Mouse (Mus musculus): ENCODE measurements at regions not wholly inside any gene's neighbourhood (a gene's known extent, or its start where the extent isn't known, plus 50 kb on each side); places are given as distances from the start of the nearest gene placed in this dataset.

DNA sequence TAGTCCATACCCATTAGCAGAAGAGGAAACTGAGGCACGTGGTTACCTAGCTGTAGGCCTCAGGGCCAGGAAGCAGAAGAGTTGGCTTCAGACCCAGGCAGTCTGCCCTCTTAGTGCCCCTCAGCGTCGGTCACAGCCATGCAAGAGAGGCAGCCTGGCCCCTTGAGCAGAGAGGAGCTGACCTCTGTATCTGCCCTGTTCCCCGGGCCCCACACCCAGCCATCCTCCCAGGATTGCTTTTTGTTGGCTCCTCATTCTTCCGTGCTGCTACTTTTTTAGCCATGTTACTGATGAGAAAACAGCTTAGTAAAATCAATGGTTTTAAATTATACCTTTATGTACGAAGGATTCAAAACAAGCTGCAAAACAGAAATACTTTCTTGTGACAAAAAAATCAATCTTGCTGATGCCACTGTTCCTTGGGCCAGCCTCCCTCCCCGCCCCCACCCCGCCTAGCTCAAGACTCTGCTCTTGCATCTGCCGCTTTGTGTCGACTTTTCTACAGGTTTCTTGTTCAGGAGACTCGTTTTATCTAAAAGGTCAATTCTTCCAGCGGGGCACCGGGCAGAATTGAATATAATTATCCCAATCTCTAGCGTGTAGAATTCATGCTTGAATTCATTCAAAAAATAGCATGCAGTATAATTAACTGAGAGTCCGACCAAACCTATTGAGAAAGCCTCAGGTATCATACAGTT, 70.8 kb downstream of the Sall1 start:
- DNase-seq (ENCODE audit: low read depth, low spot score) = no peak

DNA sequence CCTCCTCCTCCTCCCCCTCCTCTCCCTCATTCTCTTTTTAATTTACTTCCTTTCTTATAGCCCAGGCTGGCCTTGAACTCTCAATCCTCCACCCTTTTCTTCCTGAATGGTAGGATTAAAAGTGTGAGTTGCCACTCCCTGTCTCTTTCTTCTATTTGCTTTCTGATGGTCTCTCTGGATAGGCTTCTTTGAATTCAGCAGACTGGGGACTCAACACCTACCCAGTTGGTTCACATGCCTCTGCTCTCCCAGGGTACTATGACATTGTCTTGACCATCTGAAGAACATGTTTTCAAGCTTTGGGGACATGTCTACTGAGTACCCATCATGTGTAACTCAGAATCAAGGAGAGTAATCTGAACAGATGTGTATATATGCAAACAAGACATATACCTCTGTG, 85.1 kb downstream of the Sall1 start:
- no peak for DNase-seq (ENCODE audit: low read depth, low spot score)

DNA sequence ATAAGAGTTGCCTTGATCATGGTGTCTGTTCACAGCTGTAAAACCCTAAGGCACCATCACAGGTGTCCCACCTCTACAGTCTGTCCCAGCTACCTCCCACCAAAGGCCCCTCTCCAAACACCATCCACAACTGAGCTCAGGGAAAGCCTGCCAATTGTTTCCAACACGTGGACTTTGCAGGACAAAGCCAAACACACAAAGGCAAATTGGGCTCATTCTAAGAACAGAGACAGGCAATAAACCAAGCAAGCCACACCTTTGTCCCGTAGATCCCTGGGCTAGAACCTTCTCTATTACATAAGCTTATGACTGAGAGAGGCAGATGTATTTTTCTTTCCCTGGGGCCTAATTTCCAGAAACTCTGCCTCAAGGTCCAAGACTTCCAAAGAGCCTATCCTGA, 90.8 kb downstream of the Sall1 start:
- DNase-seq (ENCODE audit: low read depth, low spot score) = no peak

DNA sequence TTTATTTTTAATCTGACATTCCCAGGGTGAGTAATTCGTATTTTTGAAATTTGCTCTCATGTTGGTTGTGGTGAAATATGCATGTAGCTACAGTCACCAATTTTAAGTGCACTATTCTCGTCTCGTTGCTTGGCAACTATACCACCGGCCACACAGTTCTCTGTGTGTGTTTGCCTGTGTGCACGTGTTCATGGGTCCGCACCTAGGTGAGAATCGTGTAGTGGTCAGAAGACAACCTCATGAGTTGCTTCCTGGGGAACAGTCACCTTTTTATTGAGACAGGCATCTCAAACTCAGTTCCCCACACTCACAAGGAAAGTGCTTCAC, 92.2 kb downstream of the Sall1 start:
- DNase-seq (ENCODE audit: low read depth, low spot score) = no peak

DNA sequence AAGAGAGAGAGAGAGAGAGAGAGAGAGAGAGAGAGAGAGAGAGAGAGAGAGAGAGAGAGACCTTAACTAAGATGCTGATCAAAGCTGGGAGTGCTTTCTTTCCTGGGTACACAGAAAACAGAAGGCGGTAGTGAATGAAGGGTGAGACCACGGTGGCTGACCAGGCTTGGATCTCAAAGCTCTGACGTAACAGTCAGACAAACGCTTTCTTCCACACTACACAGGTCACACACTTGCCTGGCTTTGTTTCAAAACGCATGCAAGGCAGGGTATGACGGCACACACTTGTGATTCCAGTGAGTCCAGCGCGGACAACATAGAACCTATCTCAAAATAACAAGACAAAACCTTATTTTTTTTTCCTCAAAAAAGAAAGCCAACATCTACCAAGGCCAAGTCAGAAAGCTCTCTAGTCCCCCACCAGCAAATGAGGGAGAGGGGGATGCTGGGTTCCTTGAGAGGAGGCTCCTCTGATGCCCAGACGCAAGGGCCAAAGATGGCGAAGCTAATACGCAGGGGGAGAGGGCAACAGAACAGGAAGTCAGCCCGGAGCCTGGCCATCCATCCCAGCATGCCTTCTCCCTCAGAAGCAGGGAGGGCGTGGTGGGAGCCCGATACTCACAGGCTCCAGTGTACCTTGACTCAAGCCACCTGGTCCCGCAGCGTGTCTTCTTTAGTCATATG, 92.7 kb downstream of the Sall1 start:
- DNase-seq (ENCODE audit: low read depth, low spot score) = no peak

DNA sequence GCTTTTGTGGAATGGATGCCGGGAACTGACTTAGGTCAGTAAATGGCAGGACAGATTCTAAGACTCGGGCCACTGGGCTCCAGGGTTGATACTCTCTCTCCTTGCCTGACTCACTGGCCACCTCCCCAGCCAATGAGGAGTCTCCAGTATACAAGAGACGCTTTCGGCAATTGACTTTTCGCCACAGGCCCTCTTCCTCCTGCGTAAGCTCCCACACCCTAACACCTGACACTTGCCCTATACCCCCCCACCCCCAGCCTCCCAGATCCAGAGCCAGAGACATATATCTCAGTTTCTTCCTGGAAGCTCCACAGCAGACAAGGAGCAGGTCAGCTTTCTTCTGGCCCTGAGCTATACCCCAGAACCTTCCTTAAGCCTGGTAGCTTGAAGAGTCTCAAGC, 94.0 kb downstream of the Sall1 start:
- no peak for DNase-seq (ENCODE audit: low read depth, low spot score)

DNA sequence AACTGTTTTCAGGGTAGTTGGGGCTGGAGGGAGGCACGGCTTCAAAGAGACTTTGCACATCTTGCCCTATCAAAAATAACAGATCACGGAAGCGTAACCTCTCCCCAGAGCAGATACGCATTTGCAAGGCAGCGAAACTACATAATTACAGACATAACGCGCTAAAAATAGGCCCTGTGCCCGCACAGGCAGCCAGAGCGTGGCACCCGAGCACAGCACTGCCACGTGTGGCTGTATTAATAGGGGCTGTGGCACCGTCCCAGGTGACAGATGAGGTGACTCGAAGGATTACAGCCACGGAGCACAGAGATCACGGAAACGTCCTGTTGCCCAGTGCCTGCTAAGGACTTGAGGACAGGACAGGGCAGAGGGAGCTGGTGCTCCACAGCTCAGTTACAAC, 95.0 kb downstream of the Sall1 start:
- no peak for DNase-seq (ENCODE audit: low read depth, low spot score)

DNA sequence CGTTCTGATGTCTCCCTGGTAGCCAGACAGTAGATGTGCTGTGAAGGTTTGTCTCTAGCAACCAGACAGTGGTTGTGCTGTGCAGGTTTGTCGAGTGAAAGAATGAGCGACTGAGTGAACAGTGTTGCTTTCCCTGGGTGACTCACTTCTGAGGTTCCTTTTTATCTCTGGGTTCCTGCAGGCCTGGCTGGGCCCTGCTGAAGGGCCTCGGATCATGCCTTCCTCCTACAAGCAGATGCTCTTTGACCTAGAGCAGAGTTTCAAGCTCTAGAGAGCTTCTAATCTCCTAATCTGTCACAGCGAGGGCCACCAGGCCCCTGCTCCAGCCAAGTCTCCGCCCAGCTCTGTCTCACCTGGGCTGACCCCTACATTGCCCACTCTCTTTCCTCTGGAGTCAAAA, 95.6 kb downstream of the Sall1 start:
- DNase-seq (ENCODE audit: low read depth, low spot score) = no peak

DNA sequence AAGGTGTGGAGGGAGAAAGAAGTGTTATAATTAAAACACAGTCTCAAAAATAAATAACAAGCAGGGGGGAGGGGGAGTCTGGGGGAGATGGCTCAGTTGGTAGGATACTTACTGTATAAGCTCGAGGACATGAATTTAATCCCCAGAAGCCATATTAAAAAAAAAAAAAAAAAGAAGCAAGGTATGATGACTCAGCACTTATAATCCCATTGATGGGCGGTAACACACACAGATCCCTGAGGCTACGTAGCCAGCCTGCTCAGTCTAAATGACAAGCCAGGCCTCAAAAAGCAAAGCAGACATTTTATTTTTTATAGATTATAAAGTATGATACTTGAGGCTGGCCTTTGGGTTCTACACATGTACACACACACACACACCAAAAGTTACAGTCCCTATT, 96.6 kb downstream of the Sall1 start:
- DNase-seq (ENCODE audit: low read depth, low spot score) = no peak

DNA sequence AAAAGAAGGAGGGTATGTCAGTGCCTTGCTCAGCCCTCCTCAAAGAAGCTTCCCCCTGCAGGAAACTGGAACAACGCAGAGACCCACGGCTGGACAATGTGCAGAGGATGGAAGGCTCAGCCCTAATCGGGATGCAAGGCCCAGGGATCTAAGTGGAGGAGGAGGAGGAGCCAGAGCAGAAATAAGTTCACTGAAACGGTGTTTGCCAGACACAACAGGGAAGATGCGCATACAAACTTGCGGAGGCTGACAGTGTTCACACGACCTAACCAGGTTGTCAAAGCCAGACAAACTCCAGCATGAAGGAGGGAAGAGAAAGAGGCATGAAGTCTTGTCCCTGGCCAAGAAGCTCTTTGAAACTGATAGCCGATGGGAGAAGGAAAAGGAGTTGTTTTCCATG, 98.3 kb downstream of the Sall1 start:
- no peak for DNase-seq (ENCODE audit: low read depth, low spot score)

DNA sequence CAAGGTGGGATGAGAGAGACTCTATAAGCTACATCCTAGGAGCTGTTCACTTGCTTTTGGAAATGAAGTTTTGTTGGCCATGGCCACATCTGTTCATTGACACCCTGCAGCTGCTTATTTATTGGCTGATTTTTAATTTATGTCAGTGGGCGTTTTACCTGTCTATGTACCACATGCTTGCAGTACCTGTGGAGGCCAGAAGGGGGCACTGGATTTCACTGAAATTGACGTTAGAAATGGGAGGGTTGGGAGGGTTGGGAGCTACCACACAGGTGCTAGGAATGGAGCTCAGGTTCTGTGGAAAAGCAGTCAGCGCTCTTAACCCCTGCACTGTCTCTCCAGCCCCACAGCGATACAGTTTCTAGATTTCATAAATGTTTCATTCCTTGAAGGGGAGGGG, 99.9 kb downstream of the Sall1 start:
- no peak for DNase-seq (ENCODE audit: low read depth, low spot score)

DNA sequence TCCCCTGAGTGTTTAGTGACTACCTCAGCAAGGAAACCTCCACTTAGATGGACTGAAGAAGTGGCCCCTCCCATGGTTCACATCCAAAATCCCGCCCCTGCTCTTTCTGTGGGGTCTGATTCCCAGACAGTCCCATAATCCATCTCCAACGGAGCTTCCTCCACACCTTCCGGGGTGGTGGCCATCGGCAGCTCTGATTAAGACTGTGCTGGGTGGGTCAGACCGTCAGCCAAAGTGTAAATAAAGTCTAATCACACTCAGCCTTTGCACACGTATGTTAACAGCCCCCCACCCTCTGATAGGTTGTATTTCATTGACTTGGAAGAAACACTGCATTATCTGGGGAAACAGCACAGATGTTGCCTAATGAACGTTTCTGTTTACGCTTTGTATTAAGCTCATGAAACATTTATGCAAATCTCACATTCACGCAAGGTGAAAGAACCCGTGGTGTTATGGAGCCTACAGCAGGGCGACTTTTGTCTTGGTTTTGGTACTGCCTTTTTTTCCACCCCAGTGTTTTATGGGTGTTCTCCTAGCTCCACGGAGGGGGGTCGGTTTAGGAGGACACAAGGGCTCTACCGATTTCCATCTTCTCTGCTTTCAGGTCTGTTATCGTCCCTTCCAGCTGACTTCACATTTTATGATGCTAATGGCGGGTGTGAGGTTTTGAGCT, 104.8 kb downstream of the Sall1 start:
- no peak for DNase-seq (ENCODE audit: low read depth, low spot score)

DNA sequence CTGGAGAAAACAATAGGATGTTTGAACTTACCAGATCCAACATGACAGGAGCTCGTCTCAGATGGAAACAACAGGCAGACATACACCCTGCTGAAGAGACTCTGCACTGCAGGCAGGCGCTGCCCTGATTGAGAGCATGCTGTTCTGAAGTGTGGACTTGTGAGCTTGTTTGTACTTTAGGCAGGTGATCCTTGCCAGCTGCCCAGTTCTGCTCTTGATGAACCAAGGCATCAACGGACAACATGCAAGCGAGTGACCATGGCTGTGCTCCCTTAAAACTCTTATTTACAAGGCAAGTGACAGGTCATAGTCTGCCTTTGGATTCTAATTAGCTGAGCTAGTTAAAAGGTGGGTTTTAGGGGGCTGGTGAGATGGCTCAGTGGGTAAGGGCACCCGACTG, 109.3 kb downstream of the Sall1 start:
- DNase-seq (ENCODE audit: low read depth, low spot score) = no peak

DNA sequence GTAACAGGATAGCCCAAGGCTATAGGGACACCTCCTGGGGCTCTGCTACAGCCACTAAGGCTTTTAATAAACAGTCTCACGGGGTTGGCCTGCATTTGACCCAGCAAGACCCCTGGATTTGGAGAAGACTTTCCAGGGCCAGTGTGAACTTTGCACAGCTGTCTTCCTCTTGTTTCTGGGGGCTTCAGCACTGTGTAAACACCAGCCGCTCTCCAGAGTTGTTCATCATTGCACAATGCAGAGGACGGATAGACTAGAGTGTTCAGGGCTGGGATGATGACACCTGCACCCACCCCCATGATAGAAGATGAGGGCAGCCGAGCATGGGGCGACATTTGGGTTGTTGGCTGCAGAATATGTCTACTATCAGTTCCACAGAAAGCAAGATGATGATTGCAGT, 112.9 kb downstream of the Sall1 start:
- DNase-seq (ENCODE audit: low read depth, low spot score) = no peak

DNA sequence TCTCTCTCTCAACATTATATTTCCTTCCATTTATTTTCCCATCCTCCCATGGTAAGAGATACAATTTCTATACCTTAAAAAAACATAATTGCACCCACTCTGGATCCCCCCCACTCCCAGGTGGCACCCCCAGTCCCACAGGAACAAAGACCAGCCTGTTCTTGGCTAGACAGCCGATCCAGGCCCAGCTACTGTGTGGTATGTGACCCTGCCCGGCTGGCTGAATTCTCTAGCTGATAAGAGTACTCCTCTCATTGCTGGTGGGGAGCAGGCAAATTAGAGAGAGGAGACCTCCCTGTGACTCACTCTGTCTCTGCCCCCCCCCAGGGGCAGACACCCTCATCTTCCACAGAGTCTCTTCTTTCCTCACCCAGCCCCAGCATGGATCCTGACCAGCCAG, 113.6 kb downstream of the Sall1 start:
- no peak for DNase-seq (ENCODE audit: low read depth, low spot score)

DNA sequence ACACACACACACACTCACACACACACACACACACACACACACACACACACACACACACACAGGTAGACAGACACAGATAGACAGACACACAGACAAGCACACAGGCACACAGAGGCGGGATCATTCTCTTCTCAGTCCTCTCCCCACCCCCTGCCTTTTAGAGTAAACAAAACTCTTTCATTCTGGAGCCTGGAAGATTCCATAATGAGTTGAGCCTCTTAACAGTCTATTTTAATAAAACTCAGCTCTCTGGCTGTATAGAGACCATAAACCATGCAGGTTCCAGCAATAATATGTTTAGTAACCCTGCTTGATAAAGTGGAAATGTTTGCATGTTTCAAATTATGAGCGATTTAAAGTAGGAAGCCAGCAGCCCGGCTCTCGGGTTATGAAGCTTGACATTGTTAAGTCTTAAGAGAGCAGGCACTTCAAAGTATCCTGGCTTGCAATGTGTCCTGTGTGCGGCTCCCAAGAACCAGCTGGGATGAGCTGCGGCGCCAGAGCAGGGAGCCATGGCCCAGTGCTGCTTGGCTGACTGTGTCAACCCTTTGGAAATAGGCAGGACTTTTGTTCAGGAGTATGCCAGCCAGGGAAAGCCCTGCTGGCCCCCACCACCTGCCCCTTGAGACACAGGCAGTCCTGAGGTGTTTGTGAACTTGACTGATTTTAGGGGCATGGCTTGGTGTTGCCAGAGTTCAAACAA, 115.1 kb downstream of the Sall1 start:
- no peak for DNase-seq (ENCODE audit: low read depth, low spot score)

DNA sequence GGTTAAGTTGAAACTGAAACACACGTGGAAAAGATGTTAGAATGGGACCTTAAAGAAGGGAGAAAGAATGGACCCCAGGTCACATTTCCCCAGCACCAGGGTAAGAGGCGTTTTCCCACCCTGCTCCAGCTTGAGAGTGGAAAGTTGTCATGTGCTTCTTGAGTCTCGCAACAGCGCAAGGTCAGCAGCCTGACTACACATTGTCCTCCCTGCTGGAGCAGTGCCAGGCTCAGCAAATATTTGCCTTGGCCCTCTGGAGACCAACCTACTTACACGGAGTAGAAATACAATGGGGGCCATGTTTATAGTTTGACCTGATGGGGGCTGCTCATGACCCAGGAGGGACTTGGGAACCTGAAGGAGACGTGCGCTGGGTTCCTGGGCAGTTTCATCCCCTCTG, 121.1 kb downstream of the Sall1 start:
- no peak for DNase-seq (ENCODE audit: low read depth, low spot score)

DNA sequence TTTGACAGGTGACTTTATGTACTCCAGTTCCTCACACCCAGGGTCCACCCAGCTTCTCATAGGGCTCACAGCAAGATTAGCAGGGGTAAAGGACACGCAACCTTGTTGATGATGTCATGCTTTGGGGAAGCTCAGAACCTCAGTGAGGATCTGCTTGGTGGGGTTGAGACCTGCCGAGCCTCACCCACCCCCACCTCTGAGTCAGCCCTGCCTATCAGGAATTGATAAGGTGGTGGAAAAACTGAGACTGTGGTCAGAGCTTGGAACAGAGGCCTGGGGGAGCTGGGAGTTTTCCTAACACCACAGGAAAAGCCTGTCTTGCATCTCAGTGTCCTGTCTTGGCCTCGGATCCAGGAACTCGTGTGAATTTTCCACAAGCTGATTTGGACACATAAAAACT, 122.0 kb downstream of the Sall1 start:
- DNase-seq (ENCODE audit: low read depth, low spot score) = no peak

DNA sequence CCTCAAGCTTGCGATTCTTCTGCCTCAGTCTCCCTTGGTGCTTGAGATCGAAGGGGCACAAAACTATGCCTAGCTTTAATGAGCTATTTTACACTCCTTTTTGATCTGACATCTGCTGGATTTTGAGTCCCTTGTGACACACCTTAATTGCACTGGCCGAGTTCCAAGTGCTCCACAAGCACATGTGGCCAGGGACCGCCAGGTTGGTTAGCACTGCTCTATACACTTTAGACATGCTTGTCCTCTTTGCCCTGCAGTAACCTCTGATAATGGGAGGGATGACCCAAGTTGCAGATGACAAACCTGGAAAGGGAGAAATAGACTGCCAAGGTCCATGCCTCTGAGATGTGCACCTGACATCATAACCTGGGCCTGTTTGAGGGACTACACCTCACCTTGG, 124.7 kb downstream of the Sall1 start:
- no peak for DNase-seq (ENCODE audit: low read depth, low spot score)

DNA sequence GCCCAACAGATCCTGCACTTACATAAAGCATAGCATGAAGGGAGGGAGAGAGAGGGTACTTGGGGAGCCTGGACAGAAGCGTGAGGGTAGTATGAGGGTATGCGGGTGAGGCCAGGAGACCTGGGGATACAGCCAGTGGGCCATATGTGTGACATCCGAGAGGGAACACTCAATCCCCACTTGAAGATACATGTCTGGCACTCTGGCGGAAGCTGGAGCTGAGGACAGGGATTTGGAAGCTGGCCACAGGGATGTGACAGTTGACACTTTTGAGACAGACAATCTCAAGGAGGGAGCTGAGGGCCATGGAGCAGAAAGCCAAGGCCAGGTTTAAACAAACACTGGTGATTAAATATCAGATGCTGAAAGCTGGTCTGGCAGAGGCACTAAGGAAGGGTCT, 127.9 kb downstream of the Sall1 start:
- DNase-seq (ENCODE audit: low read depth, low spot score) = no peak

DNA sequence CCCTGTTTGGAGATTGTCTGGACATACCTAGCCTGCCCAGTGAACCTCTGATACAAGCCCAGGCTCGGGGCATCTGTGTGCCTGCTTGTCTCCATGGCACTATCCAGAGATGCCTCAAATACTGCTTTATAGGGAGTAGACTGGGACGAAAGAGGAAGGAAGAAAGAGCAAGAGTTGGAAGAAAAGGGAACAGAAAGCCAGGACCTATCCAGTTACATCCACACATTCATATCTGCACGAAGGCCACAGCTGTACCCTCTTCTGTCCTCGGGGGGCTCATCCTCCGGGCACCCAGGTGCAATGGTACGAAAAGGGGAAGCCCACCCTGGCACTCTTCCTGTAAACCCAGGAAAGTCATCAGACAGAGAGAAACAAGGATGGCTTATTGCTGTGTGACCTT, 129.3 kb downstream of the Sall1 start:
- DNase-seq (ENCODE audit: low read depth, low spot score) = no peak

DNA sequence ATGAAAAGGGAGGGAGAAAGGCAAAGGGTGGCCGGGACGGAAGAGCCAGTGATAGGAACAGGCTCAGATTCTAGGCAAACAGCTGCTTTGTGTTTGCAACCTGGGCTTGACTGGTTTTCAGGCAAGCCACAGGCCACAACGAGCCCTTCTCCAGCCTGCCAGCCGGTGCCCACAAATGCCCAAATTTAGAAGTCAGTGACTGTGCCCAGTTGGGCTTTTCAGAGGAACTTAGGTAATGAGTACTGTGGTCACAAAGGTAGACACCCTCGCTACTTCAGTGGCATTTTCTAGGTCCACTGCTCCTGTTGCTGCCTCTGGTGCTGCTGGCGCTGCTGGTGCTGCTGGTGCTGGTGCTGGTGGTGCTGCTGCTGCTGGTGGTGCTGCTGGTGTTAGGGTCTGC, 129.8 kb downstream of the Sall1 start:
- no peak for DNase-seq (ENCODE audit: low read depth, low spot score)

DNA sequence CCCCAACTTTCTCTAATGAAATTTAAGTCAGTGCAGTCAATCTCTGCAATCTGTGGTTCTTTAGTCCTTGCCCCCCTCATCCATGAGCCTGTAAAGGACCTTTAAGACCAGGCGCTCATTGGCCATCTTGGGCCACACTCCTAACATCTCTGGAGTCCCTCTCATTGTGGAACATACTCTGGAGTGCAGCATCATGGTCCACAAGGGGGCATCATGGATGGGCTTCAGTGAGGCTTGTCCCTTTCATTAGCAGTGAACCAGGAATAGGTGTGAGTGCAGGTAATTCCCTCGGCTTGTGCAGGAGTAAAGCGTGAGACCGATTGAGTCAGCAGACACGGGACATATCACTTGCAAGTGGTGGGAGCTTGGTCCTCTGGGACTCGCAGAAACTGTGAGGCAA, 137.7 kb downstream of the Sall1 start:
- no peak for DNase-seq (ENCODE audit: low read depth, low spot score)
